Mouse (Mus musculus) CD4-positive, CD25-positive, alpha-beta regulatory T cell, adult 9 weeks (primary cell): ENCODE measurements around the gene Odf3b. TPM values are rescaled to one million over a fixed set of nuclear protein-coding genes. Genes with fewer than 3 reads are reported as not detected.

Source experiments
- polyA plus RNA-seq: library from polyadenylated mRNA; unstranded; fragments of 100-300 nt; shearing (Covaris generic); gene quantifications from one replicate; pipeline ENCODE4 v1.2.1, GENCODE M21; 2017

Odf3b gene
- polyA plus RNA-seq, result 0.92 TPM

DNA sequence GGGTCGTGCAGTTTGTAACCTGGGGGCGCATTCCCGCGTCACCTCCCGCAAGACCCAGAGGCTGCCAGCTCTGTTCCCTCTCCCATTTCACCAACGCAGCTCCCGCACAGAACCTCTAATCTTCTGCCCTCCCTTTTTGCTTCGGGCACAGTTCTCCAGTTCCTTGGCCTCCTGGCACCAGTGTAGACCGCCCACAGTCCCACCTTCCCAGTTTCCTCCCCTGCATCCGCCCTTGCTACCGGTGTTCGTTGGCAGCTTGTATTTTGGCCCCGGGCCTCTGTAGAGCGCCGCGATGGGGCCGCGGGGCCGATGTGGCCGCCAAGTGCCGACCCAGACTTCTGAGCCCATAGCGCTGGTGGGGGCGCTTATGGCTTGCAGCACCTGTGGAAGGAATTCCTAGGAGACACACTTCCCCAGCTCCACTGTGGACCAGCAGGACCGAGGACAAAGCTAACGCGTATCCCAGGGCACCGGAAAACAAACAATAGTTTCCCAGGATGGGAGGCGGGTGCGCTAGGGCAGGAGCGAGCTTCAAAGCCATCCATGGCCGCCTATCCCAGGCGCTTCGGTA, at the start of gene Odf3b:
TSS of gene Odf3b (minus strand) at position 452 of the 571 bp plus-strand sequence.

DNA sequence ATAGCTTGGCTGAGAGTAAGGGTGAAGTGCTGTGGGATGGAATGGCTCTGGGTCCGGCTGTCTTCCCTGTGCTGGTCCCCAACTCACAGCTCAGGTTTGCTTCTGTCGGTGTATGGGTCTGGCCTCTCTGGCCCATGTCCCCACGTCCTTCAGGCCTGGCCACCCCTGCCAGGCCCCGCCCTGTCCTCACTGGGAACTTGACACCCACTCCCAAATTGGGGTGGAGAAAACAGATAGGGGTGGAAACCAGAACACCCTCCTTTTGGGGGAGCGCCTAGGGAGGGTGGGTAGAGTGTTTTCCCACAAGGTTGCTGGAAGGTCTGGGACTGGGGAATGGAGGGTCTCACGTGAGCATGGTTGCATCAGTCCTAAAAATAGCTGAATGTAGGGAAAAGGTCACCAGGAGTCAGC, 46.6 kb upstream of the Odf3b start, which contains the start of gene Cpt1b:
TSS of gene Cpt1b (minus strand) at position 153 of the 411 bp plus-strand sequence.

DNA sequence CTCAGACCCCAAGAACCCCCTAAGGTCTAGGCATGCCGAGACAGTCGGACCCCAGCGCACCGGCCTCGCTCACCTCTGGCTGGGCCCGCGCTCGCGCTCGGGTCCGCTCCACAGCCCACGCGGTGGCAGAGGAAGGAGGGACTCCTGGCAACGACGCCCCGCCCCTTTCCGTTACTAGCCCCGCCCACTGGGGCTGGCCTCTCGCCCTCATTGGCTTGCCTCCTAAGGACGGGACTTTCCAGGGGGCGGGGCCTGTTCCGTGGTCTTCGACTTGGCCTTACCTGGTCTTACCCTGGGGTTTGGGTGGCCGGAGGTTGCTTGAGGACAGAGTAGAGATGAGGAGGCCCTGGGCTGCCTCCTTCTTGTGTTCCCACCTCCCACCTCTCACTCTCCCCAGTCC, 31.0 kb upstream of the Odf3b start, which contains the start of gene Syce3:
TSS of gene Syce3 (minus strand) at position 386 of the 400 bp plus-strand sequence.

DNA sequence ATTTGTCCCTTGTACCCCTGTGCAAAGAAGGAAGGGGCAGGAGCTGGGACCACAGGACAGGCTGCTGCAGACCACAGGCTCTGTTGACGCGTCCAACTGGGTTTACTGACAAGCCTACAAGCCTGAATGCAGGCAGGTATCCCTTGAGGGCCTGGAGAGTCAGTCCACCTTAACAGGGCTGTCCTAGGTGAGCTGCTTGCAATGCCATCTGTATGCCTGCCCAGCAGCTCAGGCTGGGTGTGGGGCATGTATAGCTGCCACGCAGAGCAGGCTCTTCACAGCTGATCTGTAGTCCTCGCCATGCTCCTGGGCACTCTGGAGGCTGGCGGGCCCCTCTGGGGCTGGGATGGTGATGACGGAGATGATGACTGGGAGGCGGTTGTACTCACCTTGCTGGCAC, 5.5 kb upstream of the Odf3b start, which contains the start of gene Klhdc7b:
TSS of gene Klhdc7b (plus strand) at position 301 of the 400 bp plus-strand sequence.

DNA sequence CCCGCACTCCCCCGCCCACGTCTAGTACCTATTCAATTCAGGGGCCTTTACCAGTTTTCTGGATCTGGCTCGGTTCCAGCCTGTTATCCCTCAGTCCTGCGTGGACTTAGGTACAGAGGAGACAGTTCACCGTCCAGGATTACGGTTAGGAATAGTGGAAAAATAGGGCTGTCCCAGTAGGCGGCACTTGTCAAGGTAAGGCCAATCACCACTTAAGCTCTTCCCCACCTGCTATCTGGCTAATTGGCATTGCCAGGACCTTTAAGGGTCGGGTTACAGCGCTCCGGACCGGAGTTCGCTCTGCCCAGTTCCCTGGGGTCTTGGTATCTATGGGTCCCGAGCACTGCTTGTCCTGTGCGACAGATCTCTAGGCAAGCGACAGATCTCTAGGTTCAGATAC, 2.1 kb downstream of the Odf3b start, which contains the start of gene Tymp:
TSS of gene Tymp (minus strand) at position 83 of the 400 bp plus-strand sequence.

DNA sequence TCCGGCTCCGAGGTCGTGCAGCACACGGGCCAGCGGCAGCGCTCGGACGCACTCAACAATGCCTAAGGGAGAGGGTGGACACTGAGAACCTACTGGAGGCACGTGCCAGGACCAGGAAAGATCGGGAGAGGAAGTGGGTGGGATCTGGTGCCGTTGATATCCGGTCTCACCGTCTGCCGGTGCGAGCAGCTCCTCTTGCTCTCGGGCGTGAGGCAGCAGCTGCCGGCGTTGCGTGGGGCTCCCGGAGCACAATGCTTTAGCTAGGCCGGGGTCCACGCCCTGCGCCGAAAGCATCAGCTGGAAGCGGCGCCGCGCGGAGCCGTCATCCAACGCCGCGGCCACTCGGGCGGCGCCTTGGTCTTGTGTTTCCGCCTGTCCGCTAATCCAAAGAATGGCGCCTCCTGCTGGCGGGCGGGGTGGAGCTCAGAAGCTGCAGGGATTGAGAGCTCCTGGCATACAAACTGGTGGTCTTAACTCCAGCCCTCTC, 5.3 kb downstream of the Odf3b start, which contains the start of gene Sco2:
TSS of gene Sco2 (minus strand) at position 85 of the 487 bp plus-strand sequence.

DNA sequence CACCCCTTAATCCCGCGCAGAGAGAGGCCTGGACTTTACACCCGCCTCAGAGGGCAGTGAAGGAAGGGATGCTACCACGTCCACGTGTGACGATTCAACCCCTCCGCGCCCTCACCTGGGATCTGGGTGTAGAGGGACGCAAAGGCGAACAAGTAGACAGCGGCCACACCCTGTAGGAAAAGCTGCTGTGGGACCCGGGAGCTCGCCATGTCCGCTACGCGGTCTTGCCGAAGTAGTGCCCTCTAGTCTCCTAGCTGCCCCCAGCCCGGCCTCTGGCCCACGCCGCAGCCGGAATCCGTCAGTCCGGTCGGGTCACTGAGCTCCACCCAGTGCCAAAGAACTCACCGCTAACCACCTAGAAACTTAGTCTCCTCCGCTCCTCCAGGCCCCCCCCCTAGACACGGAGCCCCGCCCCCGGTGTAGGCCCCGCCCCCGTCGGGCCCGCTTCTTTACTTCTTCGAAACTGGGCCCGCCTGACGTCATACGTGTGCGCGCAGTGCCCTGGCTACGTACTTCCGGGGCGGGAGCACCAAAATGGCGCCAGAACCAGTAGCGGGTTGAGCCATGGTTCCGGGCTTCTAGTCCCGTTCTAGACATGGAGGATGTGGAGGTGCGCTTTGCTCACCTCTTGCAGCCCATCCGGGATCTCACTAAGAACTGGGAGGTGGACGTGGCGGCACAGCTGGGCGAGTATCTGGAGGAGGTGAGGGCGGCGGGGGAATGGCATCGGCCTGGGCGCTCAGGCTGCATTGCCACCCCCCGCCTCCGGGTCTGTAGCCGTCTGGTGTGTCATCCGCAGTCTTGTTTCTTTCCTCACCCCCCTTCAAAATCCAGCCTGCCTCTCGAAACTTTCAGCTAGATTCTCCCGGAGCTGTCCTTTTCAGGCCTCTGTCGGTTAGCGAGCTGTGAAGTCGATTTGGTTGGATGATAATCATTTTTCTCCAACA, 23.6 kb downstream of the Odf3b start, which contains the start of the genes Lmf2 and Ncaph2:
TSS of gene Lmf2 (minus strand) at position 419 of the 947 bp plus-strand sequence.
TSS of gene Ncaph2 (plus strand) at position 479 of the 947 bp plus-strand sequence.

DNA sequence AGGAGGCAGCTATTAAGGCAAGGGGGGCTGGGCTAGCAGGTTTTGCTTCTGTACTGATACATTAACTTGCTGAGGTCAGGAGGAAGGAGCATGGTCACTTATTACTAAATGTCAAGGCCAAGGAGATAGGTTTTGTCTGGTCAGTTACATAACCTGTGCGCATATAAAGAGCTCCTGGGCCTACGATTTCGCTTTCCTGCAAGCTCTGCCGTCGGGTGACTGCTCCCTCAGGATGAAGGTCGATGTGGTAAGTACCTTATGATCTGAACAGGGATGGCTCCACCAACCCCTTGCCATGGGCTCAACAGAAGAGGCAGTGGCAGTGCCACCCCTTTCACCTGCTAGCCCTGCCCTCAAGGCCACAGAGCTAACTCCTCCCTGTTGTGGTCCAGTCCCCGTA, 44.8 kb downstream of the Odf3b start, which contains the start of gene Miox:
TSS of gene Miox (plus strand) at position 128 of the 400 bp plus-strand sequence.

Other genes starting within 250 kb of the Odf3b start
- 5.4 TPM for gene Mapk12, start 238.6 kb downstream of the Odf3b start, polyA plus RNA-seq
- gene Mapk11, start 229.7 kb downstream of the Odf3b start, polyA plus RNA-seq, result 46.0 TPM
- gene Plxnb2, start 198.5 kb downstream of the Odf3b start, polyA plus RNA-seq, result 4.4 TPM
- gene Dennd6b, start 182.8 kb downstream of the Odf3b start, polyA plus RNA-seq, result 30.5 TPM
- gene Ppp6r2, start 167.7 kb downstream of the Odf3b start, polyA plus RNA-seq, result 5.8 TPM
- gene Sbf1, start 64.0 kb downstream of the Odf3b start, polyA plus RNA-seq, result 66.9 TPM
- not detected for gene Adm2, start 56.6 kb downstream of the Odf3b start, polyA plus RNA-seq
- gene Miox, start 44.9 kb downstream of the Odf3b start, polyA plus RNA-seq, result not detected
- gene Lmf2, start 23.6 kb downstream of the Odf3b start, polyA plus RNA-seq, result 75.3 TPM
- 203 TPM for gene Ncaph2, start 23.6 kb downstream of the Odf3b start, polyA plus RNA-seq
- 6.0 TPM for gene Sco2, start 5.4 kb downstream of the Odf3b start, polyA plus RNA-seq
- gene Tymp, start 2.2 kb downstream of the Odf3b start, polyA plus RNA-seq, result 0.57 TPM
- 0.25 TPM for gene Klhdc7b, start 5.6 kb upstream of the Odf3b start, polyA plus RNA-seq
- gene Syce3, start 31.2 kb upstream of the Odf3b start, polyA plus RNA-seq, result not detected
- gene Cpt1b, start 46.6 kb upstream of the Odf3b start, polyA plus RNA-seq, result 0.32 TPM
- gene C730034F03Rik, start 50.3 kb upstream of the Odf3b start, polyA plus RNA-seq, result 8.6 TPM
- gene Gm44502, start 50.4 kb upstream of the Odf3b start, polyA plus RNA-seq, result not detected
- 104 TPM for gene Chkb, start 50.6 kb upstream of the Odf3b start, polyA plus RNA-seq
- gene Mapk8ip2, start 74.6 kb upstream of the Odf3b start, polyA plus RNA-seq, result 0.10 TPM
- gene Arsa, start 98.1 kb upstream of the Odf3b start, polyA plus RNA-seq, result 27.1 TPM
- not detected for gene Shank3, start 120.3 kb upstream of the Odf3b start, polyA plus RNA-seq
- gene Acr, start 189.0 kb upstream of the Odf3b start, polyA plus RNA-seq, result not detected
- 1.5 TPM for gene Rabl2, start 212.6 kb upstream of the Odf3b start, polyA plus RNA-seq